Mouse (Mus musculus) common myeloid progenitor, adult 5-6 weeks (primary cell): ENCODE data around the gene Layn. TPM values are rescaled to one million over a fixed set of nuclear protein-coding genes. Genes with fewer than 3 reads are reported as not detected.

Experiments
- ATAC-seq: replicated peaks from 2 replicates; pipeline ENCODE4 v1.8.0; 2016; ENCODE audit warnings: low read depth, mild to moderate bottlenecking, moderate TSS enrichment, inconsistent platforms; ENCODE audit not compliant: poor library complexity, severe bottlenecking
- total RNA-seq: library from RNA; stranded (forward); fragments of 200-1000, 187-1606 nt; gene quantifications from 2 replicates; pipeline ENCODE4 v1.2.3, GENCODE M21; 2017

The Layn gene
- total RNA-seq, 1 experiment from 2014 or later, result 18.3 TPM

- ATAC-seq, result no peak
Measured at GRCm38 (mm10) chr9:51041491-51041980, 35.4 kb downstream of the Layn start.

- ATAC-seq, result no peak
Measured at GRCm38 (mm10) chr9:51032785-51033529, 43.9 kb downstream of the Layn start.

GRCm38 (mm10) chr9:51032291-51032690 lies 44.6 kb downstream of the Layn start:
- ATAC-seq, result 0 out of 2 replicates have a peak, but pooled peaks have one; percentile 31

DNA sequence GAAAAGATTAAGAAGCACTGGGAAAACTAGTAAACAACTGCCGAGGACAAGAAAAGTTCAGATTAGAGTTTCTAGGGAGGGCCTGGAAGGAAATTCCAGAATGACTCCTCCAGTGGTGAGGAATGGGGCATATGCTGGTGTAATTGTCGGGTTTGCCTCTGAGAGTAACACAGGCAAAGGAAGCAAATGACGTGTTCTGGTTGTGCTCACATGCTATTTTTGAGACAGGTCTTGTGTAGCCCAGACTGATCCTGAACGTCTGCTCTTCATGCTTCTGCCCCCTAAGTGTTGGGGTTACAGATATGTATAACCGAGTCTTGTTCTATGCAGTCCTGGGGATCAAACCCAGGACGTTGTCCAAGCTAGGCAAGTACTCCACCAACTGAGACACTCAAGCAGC lies 45.3 kb downstream of the Layn start:
- ATAC-seq, result no peak

GRCm38 (mm10) chr9:51030147-51030546 lies 46.7 kb downstream of the Layn start:
- ATAC-seq, result peak; percentile 91

- ATAC-seq, result no peak
Measured at GRCm38 (mm10) chr9:51026952-51027351, 49.9 kb downstream of the Layn start.

GRCm38 (mm10) chr9:51021123-51021795 lies 55.6 kb downstream of the Layn start:
- peak; percentile 49; the same call in 1 of the 2 replicates for ATAC-seq

DNA sequence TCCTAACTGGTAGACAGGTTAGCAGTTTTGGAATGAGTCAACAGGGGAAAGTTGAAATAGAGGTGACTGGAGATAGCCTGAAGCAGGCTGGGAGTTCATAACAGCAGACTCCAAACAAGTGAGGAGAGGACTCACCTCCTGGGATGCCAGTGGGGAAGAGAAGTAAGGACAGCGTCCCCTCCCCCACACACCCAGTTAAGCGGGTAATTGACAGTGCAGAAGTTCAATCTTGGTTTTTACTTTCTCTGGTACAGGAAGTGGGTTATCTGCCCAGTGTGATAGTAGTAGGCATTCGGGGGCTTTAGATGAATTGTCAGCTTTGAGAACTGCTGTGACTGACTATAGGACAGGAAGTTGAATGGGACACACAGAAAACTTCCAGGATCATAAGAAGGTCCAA lies 56.5 kb downstream of the Layn start:
- ATAC-seq, result peak; percentile 75

GRCm38 (mm10) chr9:51019670-51020069 lies 57.2 kb downstream of the Layn start:
- no peak for ATAC-seq

DNA sequence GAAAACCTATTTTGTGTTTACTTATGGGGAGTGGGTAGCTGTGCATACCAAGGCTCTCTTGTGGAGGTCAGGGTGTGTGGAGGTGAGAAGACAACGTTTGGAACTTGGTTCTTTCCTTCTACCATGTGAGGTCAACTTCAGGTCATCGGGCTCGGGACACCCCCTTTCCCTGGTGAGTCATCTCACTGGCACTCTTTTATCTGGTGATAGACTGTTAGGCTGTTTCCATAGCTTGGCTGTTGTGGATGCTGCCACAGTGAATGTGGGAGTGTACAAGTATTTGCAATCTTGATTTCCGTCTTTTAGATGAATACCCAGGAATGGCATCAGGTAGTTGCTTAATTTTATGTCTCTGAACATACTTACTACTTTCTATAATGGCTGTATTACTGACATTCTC lies 61.2 kb downstream of the Layn start:
- ATAC-seq, result no peak

- ATAC-seq, result no peak
Measured at GRCm38 (mm10) chr9:51013644-51014043, 63.2 kb downstream of the Layn start.

DNA sequence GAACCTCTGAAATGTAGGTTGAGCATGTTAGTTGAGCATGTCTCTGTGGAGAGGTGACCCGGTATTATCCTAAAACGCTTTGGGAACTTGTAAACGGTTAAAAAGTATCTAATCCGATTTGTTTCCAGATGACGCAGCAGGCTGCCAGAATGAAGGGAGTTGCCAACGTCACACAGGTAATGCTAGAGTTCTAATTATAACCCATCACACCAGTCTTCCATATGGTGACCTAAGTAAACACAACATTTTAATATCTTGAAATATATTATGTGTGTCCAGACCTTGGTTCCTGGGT lies 67.3 kb downstream of the Layn start:
- ATAC-seq, result no peak

- ATAC-seq, result peak; percentile 88
Measured at GRCm38 (mm10) chr9:51008841-51009655, 67.8 kb downstream of the Layn start, which contains the start of gene Sik2. TSS of gene Sik2 (minus strand) at chr9:51009073.

DNA sequence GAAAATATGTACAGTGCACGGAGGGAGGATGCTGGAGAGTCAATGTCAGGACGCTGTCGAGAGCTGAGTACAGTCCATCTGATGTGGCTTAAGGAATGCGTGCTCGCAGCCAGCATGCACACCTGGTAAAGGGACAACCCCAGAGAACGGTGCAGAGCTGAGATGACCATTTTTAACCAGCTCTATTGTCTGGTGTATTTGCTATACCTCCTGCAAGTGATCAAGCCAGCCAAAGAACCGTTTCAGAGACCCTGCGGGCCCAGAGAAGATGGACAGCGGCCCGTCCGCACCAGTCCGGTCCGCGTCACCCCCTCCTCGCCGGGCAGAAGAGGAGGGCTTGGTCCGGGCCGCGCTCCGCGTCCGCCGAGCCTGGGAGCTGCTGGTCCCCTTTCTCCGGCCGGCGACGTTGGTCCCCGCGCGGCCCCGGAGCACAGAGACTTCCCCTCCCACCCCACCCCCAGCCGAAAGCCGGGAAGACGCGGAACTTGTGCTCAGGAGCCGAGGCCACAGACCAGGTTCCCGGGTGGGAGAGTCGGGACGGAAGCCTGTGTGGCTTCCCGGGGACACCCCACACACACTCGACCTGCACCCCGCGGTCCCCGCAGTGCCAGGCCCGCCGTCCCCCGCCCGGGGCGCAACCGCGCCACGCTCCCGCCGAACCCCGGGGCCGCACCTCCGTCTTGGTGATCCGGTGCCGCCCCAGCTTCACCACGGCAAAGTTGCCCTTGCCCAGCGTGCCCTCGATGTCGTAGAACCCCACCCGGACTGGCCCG lies 68.6 kb downstream of the Layn start:
- ATAC-seq, result peak; percentile 3; the same call in 1 of the 2 replicates

- no peak for ATAC-seq
Measured at GRCm38 (mm10) chr9:51007726-51008067, 69.2 kb downstream of the Layn start.

DNA sequence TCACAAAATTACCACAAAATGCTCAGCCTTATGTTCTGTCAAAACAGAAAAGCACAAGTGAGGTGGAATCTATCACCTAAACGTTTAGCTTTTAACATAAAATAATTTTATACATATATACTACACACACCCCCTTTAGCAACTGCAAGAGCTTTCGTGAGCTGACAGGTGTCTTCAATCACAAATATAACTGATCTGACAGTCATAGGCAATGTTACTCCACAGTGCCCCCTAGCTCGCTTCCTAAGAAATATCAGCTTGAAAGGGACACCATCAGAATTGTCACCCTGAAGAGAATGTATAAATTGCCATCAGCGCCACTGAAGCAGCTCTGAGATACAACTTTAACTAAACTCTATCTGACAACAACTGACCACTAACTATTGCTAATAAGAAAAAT lies 70.0 kb downstream of the Layn start:
- ATAC-seq, result peak; percentile 51
